Mouse (Mus musculus) heart, postnatal 0 days (tissue): ENCODE measurements around the gene Fyb.

Experiments
- CTCF ChIP-seq: IDR thresholded peaks from 2 replicates; pipeline ENCODE4 v1.5.1; 2016; ENCODE audit warnings: antibody characterized with exemption, control low read depth, low read depth
- EP300 ChIP-seq: IDR thresholded peaks from 2 replicates; pipeline ENCODE4 v1.6.1; 2016; ENCODE audit warnings: antibody characterized with exemption, low read depth

- no peak for TF ChIP-seq CTCF
- no peak for TF ChIP-seq EP300
Measured at GRCm38 (mm10) chr15:6498396-6499070, 24.1 kb upstream of the Fyb start.
